Mouse (Mus musculus) liver, adult 2 months (tissue): ENCODE measurements around the gene Rnf213. TPM values are rescaled to one million over a fixed set of nuclear protein-coding genes. Genes with fewer than 3 reads are reported as not detected.
A peak's percentile ranks its signal among the peaks of the same experiment; 100 is the strongest.

Experiments used
- DNase-seq: peaks from one replicate; pipeline ENCODE4 v3.0.0-alpha.2; 2011; ENCODE audit warnings: low read depth, low spot score; ENCODE audit errors: extremely low read depth
- H3K27ac ChIP-seq: fragments of 200-500 bp; replicated peaks from 2 replicates; pipeline ENCODE4 v1.5.1; 2012; ENCODE audit warnings: low read depth, mild to moderate bottlenecking, control low read depth, inconsistent platforms, low read length; ENCODE audit not compliant: insufficient read depth
- H3K27me3 ChIP-seq: fragments of 200-500 bp; 2 replicates; pipeline ENCODE4 v1.6.1; 2012; ENCODE audit warnings: mild to moderate bottlenecking, moderate library complexity, low read length, inconsistent platforms; ENCODE audit not compliant: control insufficient read depth, insufficient read depth
- H3K36me3 ChIP-seq: fragments of 200-500 bp; 2 replicates; pipeline ENCODE4 v1.6.1; 2012; ENCODE audit warnings: low read length, inconsistent platforms; ENCODE audit not compliant: control insufficient read depth, insufficient read depth
- H3K4me1 ChIP-seq: fragments of 200-500 bp; 2 replicates; pipeline ENCODE4 v1.6.1; 2011; ENCODE audit warnings: low read length; ENCODE audit not compliant: control insufficient read depth, insufficient read depth
- H3K4me3 ChIP-seq: fragments of 200-500 bp; 2 replicates; pipeline ENCODE4 v1.5.1; 2011; ENCODE audit warnings: low read depth, mild to moderate bottlenecking, control low read depth, low read length, moderate library complexity; ENCODE audit not compliant: insufficient read depth
- H3K79me2 ChIP-seq: fragments of 200-500 bp; 2 replicates; pipeline ENCODE4 v1.6.1; 2012; ENCODE audit warnings: inconsistent platforms, mild to moderate bottlenecking, low read length, moderate library complexity; ENCODE audit not compliant: control insufficient read depth, insufficient read depth
- H3K9ac ChIP-seq: fragments of 200-500 bp; 2 replicates; pipeline ENCODE4 v1.6.1; 2012; ENCODE audit warnings: low read depth, mild to moderate bottlenecking, control low read depth, inconsistent platforms, low read length
- CTCF ChIP-seq: fragments of 200-500 bp; IDR thresholded peaks from 2 replicates; pipeline ENCODE4 v1.5.1; 2011; ENCODE audit warnings: low read depth, low read length, control low read depth
- POLR2A ChIP-seq: fragments of 200-500 bp; IDR thresholded peaks from 2 replicates; pipeline ENCODE4 v1.6.1; 2011; ENCODE audit warnings: low read length, control low read depth; ENCODE audit not compliant: insufficient read depth; ENCODE audit errors: extremely low read depth
- WGBS: fragments of 180-500 bp; shearing (Covaris S2); methylation state at CpG from one replicate; pipeline ENCODE4 v1.1.7; 2018; 5-methylcytosine and 5-hydroxymethylcytosine counted together
- polyA plus RNA-seq: library from polyadenylated mRNA; depleted of rRNA; stranded (reverse); fragments of >200 nt; gene quantifications from 2 replicates; pipeline ENCODE4 v1.2.3, GENCODE M21; 2012
- total RNA-seq: library from RNA; depleted of rRNA; stranded (reverse); fragments of >200 nt; gene quantifications from 2 replicates; pipeline ENCODE4 v1.2.3, GENCODE M21; 2014

Gene Rnf213
- total and polyA plus RNA-seq, 2 experiments = 16.9 to 43.5 TPM

DNA sequence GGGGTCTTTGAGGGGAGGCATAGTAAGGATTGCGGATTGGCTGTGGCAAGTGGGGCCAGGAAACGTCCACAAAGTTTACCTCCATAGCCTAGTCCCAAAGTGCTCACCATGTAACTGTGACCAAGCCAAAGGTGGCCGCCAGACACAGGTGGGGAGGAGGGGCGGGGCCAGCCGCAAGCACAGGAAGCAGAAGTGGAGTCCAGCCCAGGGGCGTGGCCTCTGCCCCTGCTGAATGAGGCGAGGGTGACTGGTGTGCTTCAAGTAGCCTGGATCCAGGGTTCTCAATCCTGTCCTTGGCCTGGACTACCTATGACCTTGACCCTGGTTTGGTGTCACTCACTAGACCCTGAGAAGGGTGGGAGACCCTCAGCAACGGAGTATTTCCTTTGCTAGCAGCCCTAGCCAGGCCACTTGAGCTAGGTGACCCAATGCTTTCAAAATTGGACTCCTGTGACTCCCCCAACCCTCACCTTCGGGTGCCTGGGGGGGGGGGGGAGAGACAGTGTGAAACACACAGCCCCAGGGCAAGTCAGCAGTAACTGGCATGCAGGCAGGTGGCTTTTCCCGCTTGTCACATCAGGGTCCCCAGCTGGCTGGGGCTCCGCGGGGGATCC, 792 bp upstream of the Rnf213 start:
- 0 out of 2 replicates have a peak, but pooled peaks have one; percentile 49 for TF ChIP-seq POLR2A
- no peak for TF ChIP-seq CTCF
- Histone ChIP-seq H3K79me2 (peaks cover 17% of the 10 kb centered on the region; the same call in 1 of the 2 replicates), H3K27ac (peak overlapping the region; percentile 98), H3K4me3 (peak overlapping the region; percentile 28), H3K36me3 (no peaks in the 10 kb centered on the region; the same call in 1 of the 2 replicates), H3K9ac (peak overlapping the region; percentile 44), H3K27me3 (no peaks in the 10 kb centered on the region), H3K4me1 (peaks cover 29% of the 10 kb centered on the region)
- peak; percentile 65 for DNase-seq
- 7% methylated on average over 12 of the region's 12 CpGs for WGBS

- no peak for DNase-seq
- peak overlapping the region; percentile 75 for H3K9ac ChIP-seq
- H3K79me2 ChIP-seq = peaks cover 22% of the 10 kb centered on the region; the same call in 1 of the 2 replicates
- 12% methylated on average over 7 of the region's 7 CpGs for WGBS
- TF ChIP-seq POLR2A = no peak
- TF ChIP-seq CTCF = no peak
- H3K36me3 ChIP-seq = peaks cover 2% of the 10 kb centered on the region; the same call in 1 of the 2 replicates
- peak overlapping the region; percentile 71 for H3K27ac ChIP-seq
- peak overlapping the region; percentile 63 for H3K4me3 ChIP-seq
- H3K4me1 ChIP-seq = peaks cover 29% of the 10 kb centered on the region
- no peaks in the 10 kb centered on the region for H3K27me3 ChIP-seq
These were observed 544 bp downstream of the Rnf213 start for GRCm38 (mm10) chr11:119393483-119393804.

- WGBS = 26% methylated on average over 6 of the region's 6 CpGs
- Histone ChIP-seq H3K79me2 (peaks cover 25% of the 10 kb centered on the region; the same call in 1 of the 2 replicates), H3K27me3 (no peaks in the 10 kb centered on the region), H3K9ac (peak overlapping the region; percentile 54), H3K4me1 (peaks cover 29% of the 10 kb centered on the region), H3K27ac (no peak overlapping the region), H3K4me3 (peak overlapping the region; percentile 54), H3K36me3 (peaks cover 2% of the 10 kb centered on the region; the same call in 1 of the 2 replicates)
- peak; percentile 29 for DNase-seq
- TF ChIP-seq POLR2A (no peak), CTCF (no peak)
These were observed 1.3 kb downstream of the Rnf213 start for GRCm38 (mm10) chr11:119394210-119394609.

DNA sequence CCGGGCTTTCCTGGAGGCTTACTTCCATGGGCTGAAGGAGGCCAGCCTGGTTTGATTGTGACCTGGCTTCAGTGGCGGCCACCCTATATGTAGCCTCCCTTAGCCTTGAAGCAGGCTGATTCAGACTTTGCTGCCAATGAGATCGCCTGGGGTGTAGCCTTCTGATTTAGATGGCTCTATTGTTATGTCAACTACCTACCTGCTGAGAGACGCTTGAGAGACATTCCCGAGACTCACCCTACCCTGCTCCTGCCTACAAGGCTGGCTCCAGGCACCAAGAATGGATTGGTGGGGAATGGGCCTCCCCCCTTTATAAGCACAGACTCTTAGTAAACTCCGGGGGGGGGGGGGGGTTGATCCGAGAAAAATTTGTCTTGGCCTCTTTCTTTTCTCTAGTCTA, 2.5 kb downstream of the Rnf213 start:
- Histone ChIP-seq H3K9ac (peak overlapping the region; percentile 30), H3K79me2 (peaks cover 25% of the 10 kb centered on the region; the same call in 1 of the 2 replicates), H3K4me1 (peaks cover 25% of the 10 kb centered on the region), H3K27ac (no peak overlapping the region), H3K27me3 (no peaks in the 10 kb centered on the region), H3K36me3 (peaks cover 6% of the 10 kb centered on the region; the same call in 1 of the 2 replicates), H3K4me3 (no peak overlapping the region)
- no peak for DNase-seq
- no peak for TF ChIP-seq CTCF
- no peak for TF ChIP-seq POLR2A
- 64% methylated on average over 7 of the region's 7 CpGs for WGBS

GRCm38 (mm10) chr11:119395931-119396330, 3.0 kb downstream of the Rnf213 start:
- 63% methylated on average over 13 of the region's 13 CpGs for WGBS
- Histone ChIP-seq H3K9ac (no peak overlapping the region), H3K4me3 (no peak overlapping the region; the same call in 1 of the 2 replicates)

DNA sequence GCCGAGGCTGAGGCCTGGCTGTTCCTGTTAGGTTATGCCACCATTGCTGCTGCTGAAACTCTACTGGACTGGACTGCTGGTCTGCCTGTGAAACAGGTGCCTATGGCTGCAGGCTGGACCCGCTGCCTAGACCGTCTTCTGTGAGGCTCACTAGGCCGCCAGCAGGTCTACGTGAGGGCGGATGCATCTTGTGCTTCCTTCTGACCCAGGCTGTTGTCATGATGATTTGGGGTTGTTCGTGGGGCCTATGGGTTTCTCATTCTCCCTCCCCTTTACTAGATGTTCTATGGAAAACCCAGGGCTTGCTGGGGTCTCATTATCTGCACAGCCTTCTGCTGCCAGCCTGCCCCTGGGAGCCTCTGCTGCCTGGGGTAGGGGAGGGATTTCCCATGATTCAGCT, 3.6 kb downstream of the Rnf213 start:
- Histone ChIP-seq H3K27me3 (no peaks in the 10 kb centered on the region), H3K79me2 (peaks cover 25% of the 10 kb centered on the region; the same call in 1 of the 2 replicates), H3K4me1 (peaks cover 22% of the 10 kb centered on the region), H3K4me3 (no peak overlapping the region), H3K36me3 (peaks cover 6% of the 10 kb centered on the region; the same call in 1 of the 2 replicates), H3K9ac (peak overlapping the region; percentile 23; the same call in 1 of the 2 replicates), H3K27ac (no peak overlapping the region)
- 84% methylated on average over 7 of the region's 7 CpGs for WGBS
- no peak for DNase-seq
- TF ChIP-seq CTCF (no peak), POLR2A (no peak)

More at GRCm38 (mm10) chr11:119395931-119396330, 3.0 kb downstream of the Rnf213 start:
- H3K4me1 ChIP-seq = peaks cover 25% of the 10 kb centered on the region
- H3K27me3 ChIP-seq = no peaks in the 10 kb centered on the region
- peaks cover 6% of the 10 kb centered on the region; the same call in 1 of the 2 replicates for H3K36me3 ChIP-seq
- H3K79me2 ChIP-seq = peaks cover 25% of the 10 kb centered on the region; the same call in 1 of the 2 replicates
- no peak overlapping the region for H3K27ac ChIP-seq
- DNase-seq = no peak
- TF ChIP-seq CTCF (no peak), POLR2A (no peak)
